Mouse (Mus musculus) adipose tissue, adult 10 weeks (tissue): ENCODE measurements around the gene Khsrp. TPM values are rescaled to one million over a fixed set of nuclear protein-coding genes. Genes with fewer than 3 reads are reported as not detected.

Source experiments
- polyA plus RNA-seq: library from polyadenylated mRNA; stranded (reverse); fragments of 350-450 nt; fragmentation: Illumina TruSeq; extraction: RNeasy Lipid Tissue Mini Kit (QIAGEN cat#74804); gene quantifications from one replicate; pipeline ENCODE4 v1.2.3, GENCODE M21; 2014; ENCODE audit warnings: low read depth, low replicate concordance

Khsrp gene
- 48.9 TPM for polyA plus RNA-seq

GRCm38 (mm10) chr17:57030931-57031660 lies at the start of gene Khsrp:
Gene Khsrp (minus strand): TSS chr17:57031522.

GRCm38 (mm10) chr17:57078336-57078735 lies 47.0 kb upstream of the Khsrp start, which contains the start of gene Dennd1c:
Gene Dennd1c (minus strand): TSS chr17:57078514.

GRCm38 (mm10) chr17:57059486-57059977 lies 28.2 kb upstream of the Khsrp start, which contains the start of gene Slc25a23:
Gene Slc25a23 (minus strand): TSS chr17:57059863.

GRCm38 (mm10) chr17:57058891-57059485 lies 27.7 kb upstream of the Khsrp start, which contains the start of gene Crb3:
Gene Crb3 (plus strand): TSS chr17:57059105.

GRCm38 (mm10) chr17:57041554-57041953 lies 10.2 kb upstream of the Khsrp start, which contains the start of gene Slc25a41:
Gene Slc25a41 (minus strand): TSS chr17:57041654.

GRCm38 (mm10) chr17:57011236-57012141 lies 19.8 kb downstream of the Khsrp start, which contains the start of the genes Gtf2f1 and Gm17949:
Gene Gtf2f1 (minus strand): TSS chr17:57011288.
Gene Gm17949 (plus strand): TSS chr17:57011469.

GRCm38 (mm10) chr17:56999968-57000609 lies 31.2 kb downstream of the Khsrp start, which contains the start of gene Pspn:
Gene Pspn (minus strand): TSS chr17:57000018.

GRCm38 (mm10) chr17:56997029-56997667 lies 34.2 kb downstream of the Khsrp start, which contains the start of gene Alkbh7:
Gene Alkbh7 (plus strand): TSS chr17:56997339.

GRCm38 (mm10) chr17:56990115-56990746 lies 41.1 kb downstream of the Khsrp start, which contains the start of gene Clpp:
Gene Clpp (plus strand): TSS chr17:56990305.

GRCm38 (mm10) chr17:56982013-56982412 lies 49.3 kb downstream of the Khsrp start, which contains the start of gene Acer1:
Gene Acer1 (minus strand): TSS chr17:56982126.

Other genes with a start within 250 kb of the Khsrp start
- 12.6 TPM for gene Rfx2, start 200.5 kb downstream of the Khsrp start, polyA plus RNA-seq
- gene Acsbg2, start 157.1 kb downstream of the Khsrp start, polyA plus RNA-seq = 4.8 TPM
- gene 1700061G19Rik, start 156.0 kb downstream of the Khsrp start, polyA plus RNA-seq = 1.8 TPM
- 23.0 TPM for gene Mllt1, start 96.1 kb downstream of the Khsrp start, polyA plus RNA-seq
- gene Acer1, start 49.4 kb downstream of the Khsrp start, polyA plus RNA-seq = not detected
- gene Clpp, start 41.2 kb downstream of the Khsrp start, polyA plus RNA-seq = 74.2 TPM
- 21.7 TPM for gene Alkbh7, start 34.2 kb downstream of the Khsrp start, polyA plus RNA-seq
- not detected for gene Pspn, start 31.5 kb downstream of the Khsrp start, polyA plus RNA-seq
- gene Gtf2f1, start 20.2 kb downstream of the Khsrp start, polyA plus RNA-seq = 54.6 TPM
- gene Gm17949, start 20.1 kb downstream of the Khsrp start, polyA plus RNA-seq = 0.53 TPM
- 0.43 TPM for gene Slc25a41, start 10.1 kb upstream of the Khsrp start, polyA plus RNA-seq
- 30.2 TPM for gene Crb3, start 27.6 kb upstream of the Khsrp start, polyA plus RNA-seq
- 57.3 TPM for gene Slc25a23, start 28.3 kb upstream of the Khsrp start, polyA plus RNA-seq
- 4.7 TPM for gene Dennd1c, start 47.0 kb upstream of the Khsrp start, polyA plus RNA-seq
- gene Tubb4a, start 56.3 kb upstream of the Khsrp start, polyA plus RNA-seq = 2.8 TPM
- gene Tnfsf9, start 73.8 kb upstream of the Khsrp start, polyA plus RNA-seq = not detected
- gene Cd70, start 118.3 kb upstream of the Khsrp start, polyA plus RNA-seq = not detected
- gene Tnfsf14, start 162.7 kb upstream of the Khsrp start, polyA plus RNA-seq = 0.69 TPM
- 356 TPM for gene C3, start 196.6 kb upstream of the Khsrp start, polyA plus RNA-seq
- 53.9 TPM for gene Gpr108, start 216.9 kb upstream of the Khsrp start, polyA plus RNA-seq
- 42.5 TPM for gene Trip10, start 217.9 kb upstream of the Khsrp start, polyA plus RNA-seq
- gene Vav1, start 247.6 kb upstream of the Khsrp start, polyA plus RNA-seq = 3.9 TPM